Mouse (Mus musculus): Measurements from ENCODE around the gene Olfr910.

The Olfr910 gene

GRCm38 (mm10) chr9:38537549-38537948 lies at the start of gene Olfr910:
Olfr910 (plus strand) TSS chr9:38537849.
- DNase-seq: no peak

GRCm38 (mm10) chr9:38495501-38495900 lies 42.1 kb upstream of the Olfr910 start, which contains the start of gene Olfr907:
Olfr907 (plus strand) TSS chr9:38495801.
- no peak for DNase-seq

- DNase-seq: no peak
Observed at GRCm38 (mm10) chr9:38512353-38512752, 25.3 kb upstream of the Olfr910 start.

GRCm38 (mm10) chr9:38521280-38521679 lies 16.4 kb upstream of the Olfr910 start, which contains the start of gene Olfr911-ps1:
Olfr911-ps1 (plus strand) TSS chr9:38521580.
- DNase-seq: no peak

GRCm38 (mm10) chr9:38579878-38580277 lies 42.2 kb downstream of the Olfr910 start, which contains the start of gene Olfr912:
Olfr912 (plus strand) TSS chr9:38580178.
- DNase-seq: no peak

Data from kidney, postnatal 14 days (tissue).